Mouse (Mus musculus) retina, adult 2 months (tissue): Measurements from ENCODE around the gene Ndrg4.
"Not testable (repeated sequence)": the region's sequence is repeated elsewhere in the genome, so short reads cannot be mapped to it uniquely, and the experiment has no call there.

Source experiments
- DNase-seq: peaks from one replicate; pipeline ENCODE4 v3.0.0-alpha.2; 2012; ENCODE audit warnings: low read depth, low spot score

Gene Ndrg4

GRCm38 (mm10) chr8:95676631-95677030, at the start of gene Ndrg4:
Gene Ndrg4 (plus strand): TSS chr8:95676980.
- no peak for DNase-seq

GRCm38 (mm10) chr8:95632840-95633239, 43.9 kb upstream of the Ndrg4 start:
- no peak for DNase-seq

GRCm38 (mm10) chr8:95633262-95634062, 43.3 kb upstream of the Ndrg4 start, which contains the start of gene Gins3:
Gene Gins3 (plus strand): TSS chr8:95633453.
- DNase-seq = peak; percentile 79

- DNase-seq = no peak
Measured at GRCm38 (mm10) chr8:95634063-95634340, 42.8 kb upstream of the Ndrg4 start.

GRCm38 (mm10) chr8:95644942-95645341, 31.8 kb upstream of the Ndrg4 start:
- no peak for DNase-seq

- no peak for DNase-seq
Measured at GRCm38 (mm10) chr8:95648251-95648650, 28.5 kb upstream of the Ndrg4 start.

GRCm38 (mm10) chr8:95653351-95653750, 23.4 kb upstream of the Ndrg4 start:
- no peak for DNase-seq

- DNase-seq = no peak
Measured at GRCm38 (mm10) chr8:95655831-95656230, 20.9 kb upstream of the Ndrg4 start.

GRCm38 (mm10) chr8:95656316-95657002, 20.3 kb upstream of the Ndrg4 start:
- no peak for DNase-seq

GRCm38 (mm10) chr8:95657523-95657922, 19.3 kb upstream of the Ndrg4 start:
- DNase-seq = no peak

- DNase-seq = no peak
Measured at GRCm38 (mm10) chr8:95660334-95660882, 16.4 kb upstream of the Ndrg4 start.

GRCm38 (mm10) chr8:95661085-95661484, 15.7 kb upstream of the Ndrg4 start:
- DNase-seq = no peak

GRCm38 (mm10) chr8:95661575-95661974, 15.2 kb upstream of the Ndrg4 start:
- no peak for DNase-seq

GRCm38 (mm10) chr8:95662885-95663598, 13.7 kb upstream of the Ndrg4 start:
- DNase-seq = no peak

- DNase-seq = no peak
Measured at GRCm38 (mm10) chr8:95663599-95663949, 13.2 kb upstream of the Ndrg4 start.

- DNase-seq = not testable (repeated sequence)
Measured at GRCm38 (mm10) chr8:95665813-95666452, 10.8 kb upstream of the Ndrg4 start.

GRCm38 (mm10) chr8:95668163-95668958, 8.4 kb upstream of the Ndrg4 start:
- no peak for DNase-seq

GRCm38 (mm10) chr8:95669967-95670366, 6.8 kb upstream of the Ndrg4 start:
- DNase-seq = no peak

- no peak for DNase-seq
Measured at GRCm38 (mm10) chr8:95671861-95672260, 4.9 kb upstream of the Ndrg4 start.

GRCm38 (mm10) chr8:95672811-95673210, 4.0 kb upstream of the Ndrg4 start:
- DNase-seq = no peak

GRCm38 (mm10) chr8:95677591-95678023, 827 bp downstream of the Ndrg4 start:
- no peak for DNase-seq
